Mouse (Mus musculus): Measurements from ENCODE around the gene Bcar1.
A peak's percentile ranks its signal among the peaks of the same experiment; 100 is the strongest.

The Bcar1 gene

DNA sequence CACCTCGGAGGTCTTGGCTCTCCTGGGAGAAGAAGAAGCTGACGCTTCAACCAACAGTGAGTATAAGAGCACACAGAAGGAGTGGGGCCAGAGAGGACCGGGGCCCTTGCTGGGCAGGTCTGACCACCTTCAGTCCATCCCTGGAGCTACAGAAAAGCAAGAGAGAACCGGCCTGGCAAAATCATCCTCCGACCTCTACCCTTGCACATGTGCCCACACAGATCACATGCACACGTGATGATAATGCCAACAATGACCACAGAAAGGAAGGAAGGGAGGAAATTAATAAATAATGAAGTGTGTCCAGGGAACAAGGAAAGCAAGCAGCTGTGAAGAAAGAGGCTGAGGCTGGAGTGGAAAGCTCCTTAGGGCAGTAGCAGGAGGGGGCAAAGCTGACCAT, 4.7 kb downstream of the Bcar1 start:
- DNase-seq (ENCODE audit: low spot score) = no peak

- DNase-seq (ENCODE audit: low spot score) = no peak
Observed at GRCm38 (mm10) chr8:111736321-111736720, 7.3 kb downstream of the Bcar1 start.

GRCm38 (mm10) chr8:111735791-111736190, 7.8 kb downstream of the Bcar1 start:
- DNase-seq (ENCODE audit: low spot score) = no peak

DNA sequence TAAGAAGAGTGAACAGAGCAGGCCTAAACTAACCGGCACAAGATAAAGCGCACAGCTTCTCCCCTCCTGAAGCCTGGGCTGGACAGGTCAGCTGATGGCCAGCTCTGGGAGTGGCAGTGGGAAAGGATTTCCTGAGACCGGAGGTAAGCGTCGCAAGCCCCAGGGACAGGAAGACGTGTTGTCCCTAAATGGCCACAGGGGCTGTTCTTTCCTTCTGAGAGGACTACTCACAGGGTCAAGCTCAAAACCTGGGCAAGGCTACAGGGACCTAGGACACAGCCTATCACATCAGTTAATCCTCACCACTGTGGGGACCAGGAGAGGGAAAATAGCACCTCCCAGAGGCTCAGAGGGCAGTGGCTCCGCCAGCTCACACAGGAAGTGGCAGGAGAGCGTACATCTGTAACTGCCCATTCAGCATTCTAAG, 8.3 kb downstream of the Bcar1 start:
- no peak for DNase-seq (ENCODE audit: low spot score)

GRCm38 (mm10) chr8:111734244-111734960, 9.2 kb downstream of the Bcar1 start:
- DNase-seq (ENCODE audit: low spot score) = no peak

- no peak for DNase-seq (ENCODE audit: low spot score)
Observed at GRCm38 (mm10) chr8:111733581-111734243, 9.9 kb downstream of the Bcar1 start.

- no peak for DNase-seq (ENCODE audit: low spot score)
Observed at GRCm38 (mm10) chr8:111732406-111733085, 11.1 kb downstream of the Bcar1 start.

GRCm38 (mm10) chr8:111732004-111732403, 11.6 kb downstream of the Bcar1 start:
- peak; percentile 81 for DNase-seq (ENCODE audit: low spot score)

DNA sequence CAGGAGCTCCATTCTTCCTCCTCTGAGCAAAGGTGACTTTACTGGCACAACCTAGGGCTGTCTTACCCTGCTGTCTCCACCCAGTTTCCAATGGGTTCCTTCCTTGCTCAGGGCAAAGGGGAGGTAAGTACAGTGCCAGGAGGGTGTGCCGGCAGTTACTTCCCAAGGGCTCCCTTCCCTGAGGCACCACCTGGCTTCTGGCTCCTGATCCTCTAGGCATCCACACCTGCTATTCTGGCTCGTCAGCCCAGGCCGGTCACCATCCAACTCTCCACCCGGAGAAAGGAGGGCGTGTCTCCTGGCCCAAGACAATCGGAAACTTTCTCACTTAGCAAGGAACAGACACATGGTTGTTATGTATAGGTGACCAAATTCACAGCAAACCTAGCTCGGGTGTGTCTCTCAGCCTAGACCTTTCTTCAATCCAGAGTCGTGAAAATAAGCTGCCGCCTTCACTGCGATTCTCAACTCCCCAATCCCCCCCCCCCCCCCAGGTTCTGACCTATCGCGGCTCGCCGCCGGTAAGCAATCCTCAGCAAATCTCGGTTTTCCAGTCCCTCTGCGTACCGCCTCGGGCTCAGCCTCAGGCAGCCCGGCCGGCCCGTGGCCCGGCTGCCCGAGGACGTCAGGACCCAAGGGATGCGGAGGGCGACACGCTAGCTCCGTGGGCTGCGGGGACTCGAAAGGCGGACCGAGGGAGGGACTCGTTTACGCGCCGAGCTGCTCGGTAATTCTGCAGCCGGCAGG, 12.2 kb downstream of the Bcar1 start:
- no peak for DNase-seq (ENCODE audit: low spot score)

DNA sequence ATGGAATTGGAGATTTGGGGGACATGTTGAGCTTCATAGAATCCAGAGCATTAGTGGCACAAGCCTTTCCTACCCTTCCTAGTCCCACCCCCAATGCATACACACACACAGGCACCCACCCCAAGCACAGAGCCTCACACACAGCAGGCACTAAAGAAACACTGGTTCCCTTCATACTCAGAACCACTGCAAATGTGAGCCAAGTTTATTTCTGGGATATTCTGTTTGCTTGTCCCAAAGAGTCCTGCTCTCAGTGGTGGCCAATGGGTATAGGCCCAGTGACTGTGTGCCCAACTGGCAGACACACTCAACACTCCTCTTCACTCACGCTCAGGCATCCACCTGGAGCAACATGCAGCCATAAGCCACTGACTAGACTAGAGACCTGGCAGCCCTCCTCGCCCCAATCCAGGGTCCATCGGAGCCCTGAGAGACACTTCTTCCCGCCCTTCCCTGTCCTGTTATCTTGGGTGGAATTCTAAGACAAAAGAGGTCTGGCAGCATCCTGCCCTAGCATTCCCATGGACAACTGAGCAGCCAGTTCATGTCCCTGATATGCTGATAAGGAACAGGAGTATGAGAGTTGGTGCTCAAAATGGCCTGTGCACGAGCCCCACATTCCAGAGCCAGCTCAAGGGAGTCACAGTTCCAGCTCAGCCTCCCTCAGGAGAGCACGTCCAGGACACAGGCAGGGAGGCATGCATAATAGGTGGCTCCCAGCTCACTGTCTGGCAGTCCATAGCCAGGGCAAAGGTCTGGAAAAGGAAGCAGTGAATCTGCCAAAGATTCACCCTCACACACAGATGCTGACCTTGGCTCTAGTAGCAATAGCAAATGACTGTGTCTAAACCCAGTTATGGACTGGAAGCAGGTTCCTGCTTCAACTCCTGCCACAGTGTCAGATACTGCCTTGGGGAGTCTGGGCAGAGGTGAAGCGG, 14.1 kb downstream of the Bcar1 start:
- no peak for DNase-seq (ENCODE audit: low spot score)

GRCm38 (mm10) chr8:111728481-111728880, 15.1 kb downstream of the Bcar1 start:
- DNase-seq (ENCODE audit: low spot score) = no peak

GRCm38 (mm10) chr8:111727553-111727952, 16.1 kb downstream of the Bcar1 start:
- no peak for DNase-seq (ENCODE audit: low spot score)

DNA sequence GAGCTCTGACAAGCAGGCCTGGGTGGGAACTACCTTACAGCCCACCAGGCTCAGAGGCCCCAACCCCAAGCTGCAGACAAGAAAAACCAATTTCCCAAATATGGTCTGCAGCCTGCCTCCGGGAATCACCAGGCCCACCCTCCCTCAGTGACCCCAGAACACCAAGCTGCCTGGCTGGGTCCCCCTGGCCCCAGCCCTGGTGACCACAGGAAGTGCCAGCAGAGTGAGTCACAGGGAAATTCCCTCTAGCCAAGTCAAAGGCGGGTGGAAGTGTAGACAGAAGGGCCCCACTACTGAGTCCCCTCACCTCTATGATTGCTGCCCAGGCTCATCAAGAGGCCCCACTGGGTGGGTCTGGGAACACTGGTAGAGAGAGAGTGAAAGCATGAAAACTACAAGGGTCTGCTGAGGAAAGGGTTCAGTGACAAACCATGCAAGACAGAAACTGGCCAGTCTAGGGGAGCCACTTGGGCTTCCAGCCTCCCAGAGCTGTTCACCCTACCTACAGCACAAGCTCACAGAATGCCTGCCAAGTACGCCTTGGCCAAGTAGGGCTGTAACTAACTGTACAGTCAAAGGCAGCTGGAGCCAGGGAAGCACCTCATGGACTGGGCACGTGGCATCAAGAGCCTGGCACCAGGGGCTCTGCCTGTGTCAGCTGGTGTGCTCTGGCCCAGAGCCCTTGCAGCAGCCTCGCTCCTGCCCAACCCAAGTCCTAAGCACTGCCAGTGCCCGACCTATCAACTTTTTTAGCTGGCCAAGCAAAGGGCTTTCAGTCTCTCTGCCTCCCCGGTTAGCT, 17.3 kb downstream of the Bcar1 start:
- no peak for DNase-seq (ENCODE audit: low spot score)

- DNase-seq (ENCODE audit: low spot score) = no peak
Observed at GRCm38 (mm10) chr8:111725341-111725740, 18.3 kb downstream of the Bcar1 start.

- no peak for DNase-seq (ENCODE audit: low spot score)
Observed at GRCm38 (mm10) chr8:111720115-111720544, 23.5 kb downstream of the Bcar1 start.

- no peak for DNase-seq (ENCODE audit: low spot score)
Observed at GRCm38 (mm10) chr8:111718937-111719336, 24.7 kb downstream of the Bcar1 start.

GRCm38 (mm10) chr8:111717866-111718265, 25.7 kb downstream of the Bcar1 start:
- no peak for DNase-seq (ENCODE audit: low spot score)

- DNase-seq (ENCODE audit: low spot score) = no peak
Observed at GRCm38 (mm10) chr8:111717488-111717792, 26.2 kb downstream of the Bcar1 start.

DNA sequence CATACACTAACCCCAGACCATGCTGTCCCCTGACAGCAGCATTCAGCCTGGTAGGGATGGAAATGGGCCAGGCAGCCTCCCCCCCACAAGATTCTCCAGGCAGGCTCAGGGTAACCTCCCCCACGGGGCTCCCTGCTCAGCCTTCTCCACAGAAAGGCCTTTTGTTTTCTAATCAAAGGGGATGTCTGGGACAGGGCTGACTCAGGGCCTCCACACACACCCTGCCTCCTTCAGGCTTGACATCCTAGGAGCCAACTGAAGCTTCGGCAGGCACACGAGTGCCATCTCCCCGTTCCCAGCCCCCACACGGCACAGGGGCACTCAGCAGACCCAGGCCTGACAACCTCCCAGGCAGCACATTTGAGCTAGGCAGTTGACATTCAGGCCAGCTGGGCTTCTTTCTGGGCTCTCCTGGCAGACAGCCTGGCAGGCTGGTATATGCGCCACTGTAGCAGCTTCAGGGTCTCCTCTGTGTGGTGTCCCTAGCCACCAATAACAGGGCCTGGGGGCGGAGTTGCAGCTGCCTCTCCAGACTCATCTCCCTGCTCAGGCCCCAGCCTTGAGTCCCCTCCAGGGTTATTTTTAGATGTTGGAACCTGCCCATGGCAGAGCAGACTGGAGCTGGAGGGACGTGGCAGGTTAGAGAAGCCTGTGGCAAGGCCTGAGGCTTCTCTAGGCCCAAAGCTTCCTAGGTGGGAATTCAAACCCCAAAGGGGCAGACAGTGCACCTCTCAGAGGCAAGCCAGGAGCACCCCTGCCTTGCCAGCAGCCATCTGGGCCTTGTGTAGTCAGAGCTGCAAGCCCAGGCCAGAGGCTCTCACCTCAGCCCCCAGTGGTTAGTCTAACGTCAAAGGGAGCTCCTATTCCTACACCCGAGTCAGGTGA, 26.8 kb downstream of the Bcar1 start:
- no peak for DNase-seq (ENCODE audit: low spot score)

DNA sequence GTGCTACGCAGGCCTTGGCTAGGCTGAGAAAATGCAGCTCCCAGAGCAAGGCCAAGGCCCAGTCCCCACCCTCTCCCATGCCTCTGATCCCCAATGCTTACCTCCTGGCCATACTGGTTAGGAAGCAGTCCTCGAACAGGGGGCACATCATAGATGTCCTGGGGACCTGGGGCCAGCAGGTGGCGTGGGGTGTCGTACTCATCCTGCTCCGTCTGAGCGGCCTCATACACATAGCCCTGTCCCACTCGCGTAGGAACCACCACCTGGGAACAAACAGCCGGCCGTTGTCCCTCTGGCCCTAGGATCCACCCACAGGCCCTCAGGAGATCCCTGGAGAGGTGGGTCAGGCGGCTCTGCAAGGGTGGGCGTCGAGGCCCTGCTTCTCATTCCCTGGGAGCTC, 28.1 kb downstream of the Bcar1 start:
- no peak for DNase-seq (ENCODE audit: low spot score)

Data from layer of hippocampus, adult 9-10 months (tissue).